Mouse (Mus musculus) MEL (cell line): ENCODE data around the gene Pank1.

Experiments used
- CTCF ChIP-seq, 3 experiments: IDR thresholded peaks in 2 of 3; conservative IDR thresholded peaks in 1 of 3; 2 replicates each; pipeline ENCODE4 v1.5.1; 2011 to 2012; ENCODE audit warnings: low read length in 3 of 3, low read depth in 2 of 3, mild to moderate bottlenecking in 2 of 3, improper control_type of control experiment in 1 of 3, inconsistent platforms in 1 of 3, mixed read lengths in 1 of 3, moderate library complexity in 1 of 3; ENCODE audit not compliant: control insufficient read depth in 1 of 3, insufficient read depth in 1 of 3, poor library complexity in 1 of 3, severe bottlenecking in 1 of 3
- GATA1 ChIP-seq: IDR thresholded peaks from 2 replicates; pipeline ENCODE4 v1.6.1; 2011; ENCODE audit warnings: low read depth, low read length, improper control_type of control experiment

- TF ChIP-seq CTCF (IDR thresholded peaks at IDR 0.05 in 2 of 3, conservative IDR thresholded peaks at IDR 0.05 in 1 of 3; ENCODE audit: control insufficient read depth in 1 of 3, insufficient read depth in 1 of 3, low read depth in 2 of 3, low read length in 3 of 3, poor library complexity in 1 of 3, severe bottlenecking in 1 of 3) (no peak), GATA1 (no peak)
Measured at GRCm38 (mm10) chr19:34881160-34881559, 1.9 kb upstream of the Pank1 start.
